Mouse (Mus musculus): ENCODE results near the gene Klk5.

Klk5 gene

GRCm38 (mm10) chr7:43878281-43878680 is 36.5 kb downstream of the Klk5 start:
- no peak for DNase-seq

GRCm38 (mm10) chr7:43880912-43881311 is 39.1 kb downstream of the Klk5 start, which contains the start of gene Klk4:
Klk4 (plus strand) TSS chr7:43881160.
- DNase-seq = no peak

GRCm38 (mm10) chr7:43882346-43882745 is 40.6 kb downstream of the Klk5 start:
- DNase-seq = no peak

- DNase-seq = no peak
These were observed 41.0 kb downstream of the Klk5 start for GRCm38 (mm10) chr7:43882811-43883210.

GRCm38 (mm10) chr7:43883547-43883946 is 41.8 kb downstream of the Klk5 start:
- DNase-seq = peak; percentile 8 to 55

- DNase-seq = no peak
These were observed 49.6 kb downstream of the Klk5 start for GRCm38 (mm10) chr7:43891365-43891764.

GRCm38 (mm10) chr7:43891788-43892187 is 50.0 kb downstream of the Klk5 start:
- no peak for DNase-seq

GRCm38 (mm10) chr7:43894836-43895235 is 53.1 kb downstream of the Klk5 start:
- peak; percentile 84 to 91 for DNase-seq

Data from kidney, postnatal 36 days (tissue).